Mouse (Mus musculus): ENCODE results near the gene Lsamp. TPM values are rescaled to one million over a fixed set of nuclear protein-coding genes. Genes with fewer than 3 reads are reported as not detected.

The Lsamp gene
- total and polyA plus RNA-seq, 2 experiments from 2014 or later, result 116 to 210 TPM

DNA sequence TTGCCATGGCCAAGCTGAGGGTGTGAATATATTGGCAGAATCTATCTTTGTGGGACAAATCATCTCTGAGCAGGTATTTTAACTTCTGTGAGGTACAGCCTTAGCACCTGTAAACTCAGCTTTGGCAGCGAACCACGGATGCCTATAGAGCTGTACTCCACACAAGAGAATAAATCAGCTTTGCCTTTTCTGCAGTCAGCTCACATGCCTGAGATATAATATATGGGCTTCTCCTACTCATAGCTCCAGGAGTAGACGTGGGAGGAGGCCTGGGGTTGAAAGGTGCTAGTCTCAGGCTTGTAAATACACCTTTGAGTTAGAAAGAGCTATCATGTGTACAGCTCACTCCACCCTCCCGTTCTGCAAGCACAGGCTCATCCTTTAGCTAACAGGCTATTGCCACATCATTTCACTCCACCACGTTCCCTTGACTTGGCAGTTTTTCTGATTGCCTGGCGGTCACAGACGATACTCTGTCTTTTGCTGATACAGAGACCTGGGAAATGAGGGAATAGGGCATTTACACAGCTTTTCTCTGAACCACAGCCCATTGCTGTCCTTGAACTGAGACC, 344.2 kb downstream of the Lsamp start:
- H3K4me1 ChIP-seq (ENCODE audit: insufficient read depth, low read length), result no peaks in the 10 kb centered on the region
- no peaks in the 10 kb centered on the region for H3K27me3 ChIP-seq (ENCODE audit: insufficient read depth, low read length)
- H3K27ac ChIP-seq (ENCODE audit: low read depth, low read length), result no peak overlapping the region
- ATAC-seq (ENCODE audit: low FRiP score), result no peak
- no peak overlapping the region for H3K9ac ChIP-seq (replicated peaks; ENCODE audit: low read length, poor library complexity, severe bottlenecking)
- H3K4me3 ChIP-seq (ENCODE audit: low read depth, low read length), result no peak overlapping the region
- H3K4me2 ChIP-seq (ENCODE audit: low read depth, low read length, poor library complexity, severe bottlenecking), result no peak overlapping the region
- H3K36me3 ChIP-seq (ENCODE audit: insufficient read depth, low read length), result no peaks in the 10 kb centered on the region
- WGBS, result 77% methylated on average over 7 of the region's 7 CpGs
- DNase-seq (ENCODE audit: low spot score), result no peak
- TF ChIP-seq CTCF (IDR thresholded peaks at IDR 0.05), result no peak
- no peaks in the 10 kb centered on the region for H3K9me3 ChIP-seq (ENCODE audit: low read length)

- H3K9me3 ChIP-seq (ENCODE audit: low read length), result no peaks in the 10 kb centered on the region
- no peak overlapping the region for H3K4me3 ChIP-seq (ENCODE audit: low read depth, low read length)
- no peaks in the 10 kb centered on the region for H3K36me3 ChIP-seq (ENCODE audit: insufficient read depth, low read length)
- no peaks in the 10 kb centered on the region for H3K4me1 ChIP-seq (ENCODE audit: insufficient read depth, low read length)
- DNase-seq (ENCODE audit: low spot score) (peak; percentile 34), ATAC-seq (ENCODE audit: low FRiP score) (no peak)
- H3K4me2 ChIP-seq (ENCODE audit: low read depth, low read length, poor library complexity, severe bottlenecking), result no peak overlapping the region
- no peak overlapping the region for H3K27ac ChIP-seq (ENCODE audit: low read depth, low read length)
- H3K27me3 ChIP-seq (ENCODE audit: insufficient read depth, low read length), result no peaks in the 10 kb centered on the region
- 80% methylated on average over 5 of the region's 5 CpGs for WGBS
- TF ChIP-seq CTCF (IDR thresholded peaks at IDR 0.05), result no peak
- no peak overlapping the region for H3K9ac ChIP-seq (replicated peaks; ENCODE audit: low read length, poor library complexity, severe bottlenecking)
These were observed 385.5 kb downstream of the Lsamp start for GRCm38 (mm10) chr16:40369677-40370076.

DNA sequence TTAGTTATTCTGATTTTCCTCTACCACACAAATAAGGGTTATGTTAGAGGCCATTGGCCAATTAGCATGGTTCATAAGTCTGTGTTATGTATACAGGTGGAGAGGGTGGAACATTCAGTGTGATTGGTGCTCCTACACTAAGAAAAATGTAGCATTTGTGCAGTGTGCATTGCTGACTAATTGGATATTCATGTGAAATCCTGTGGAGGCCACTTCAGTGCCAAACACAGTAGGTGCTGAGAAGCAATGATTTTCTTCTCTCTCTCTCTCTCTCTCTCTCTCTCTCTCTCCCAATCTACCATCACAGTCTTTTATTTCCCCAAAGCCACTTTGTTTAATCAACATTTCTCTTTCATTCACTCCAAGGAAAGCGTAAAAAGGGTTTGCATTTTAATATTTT, 387.1 kb downstream of the Lsamp start:
- H3K36me3 ChIP-seq (ENCODE audit: insufficient read depth, low read length), result no peaks in the 10 kb centered on the region
- DNase-seq (ENCODE audit: low spot score) (peak; percentile 31), ATAC-seq (ENCODE audit: low FRiP score) (no peak)
- TF ChIP-seq CTCF (IDR thresholded peaks at IDR 0.05), result no peak
- no peak overlapping the region for H3K9ac ChIP-seq (replicated peaks; ENCODE audit: low read length, poor library complexity, severe bottlenecking)
- H3K27me3 ChIP-seq (ENCODE audit: insufficient read depth, low read length), result no peaks in the 10 kb centered on the region
- no peak overlapping the region for H3K4me3 ChIP-seq (ENCODE audit: low read depth, low read length)
- WGBS, result 84% methylated on average over 1 of the region's 1 CpGs
- H3K27ac ChIP-seq (ENCODE audit: low read depth, low read length), result no peak overlapping the region
- H3K4me2 ChIP-seq (ENCODE audit: low read depth, low read length, poor library complexity, severe bottlenecking), result no peak overlapping the region
- no peaks in the 10 kb centered on the region for H3K4me1 ChIP-seq (ENCODE audit: insufficient read depth, low read length)
- H3K9me3 ChIP-seq (ENCODE audit: low read length), result no peaks in the 10 kb centered on the region

- WGBS, result 87% methylated on average over 4 of the region's 4 CpGs
- ATAC-seq (ENCODE audit: low FRiP score) (no peak), DNase-seq (ENCODE audit: low spot score) (no peak)
- Histone ChIP-seq H3K9me3 (ENCODE audit: low read length) (no peaks in the 10 kb centered on the region), H3K4me3 (ENCODE audit: low read depth, low read length) (no peak overlapping the region), H3K4me2 (ENCODE audit: low read depth, low read length, poor library complexity, severe bottlenecking) (no peak overlapping the region), H3K4me1 (ENCODE audit: insufficient read depth, low read length) (no peaks in the 10 kb centered on the region), H3K9ac (replicated peaks; ENCODE audit: low read length, poor library complexity, severe bottlenecking) (no peak overlapping the region), H3K27me3 (ENCODE audit: insufficient read depth, low read length) (no peaks in the 10 kb centered on the region), H3K36me3 (ENCODE audit: insufficient read depth, low read length) (no peaks in the 10 kb centered on the region), H3K27ac (ENCODE audit: low read depth, low read length) (no peak overlapping the region)
- TF ChIP-seq CTCF (IDR thresholded peaks at IDR 0.05), result no peak
These were observed 391.2 kb downstream of the Lsamp start for GRCm38 (mm10) chr16:40375314-40375713.

GRCm38 (mm10) chr16:40377129-40377799, 393.1 kb downstream of the Lsamp start:
- DNase-seq (ENCODE audit: low spot score) (no peak), ATAC-seq (ENCODE audit: low FRiP score) (no peak)
- H3K4me3 ChIP-seq (ENCODE audit: low read depth, low read length), result no peak overlapping the region
- no peaks in the 10 kb centered on the region for H3K9me3 ChIP-seq (ENCODE audit: low read length)
- no peaks in the 10 kb centered on the region for H3K27me3 ChIP-seq (ENCODE audit: insufficient read depth, low read length)
- no peak overlapping the region for H3K27ac ChIP-seq (ENCODE audit: low read depth, low read length)
- no peak for TF ChIP-seq CTCF (IDR thresholded peaks at IDR 0.05)
- no peak overlapping the region for H3K4me2 ChIP-seq (ENCODE audit: low read depth, low read length, poor library complexity, severe bottlenecking)
- 58% methylated on average over 6 of the region's 6 CpGs for WGBS
- no peak overlapping the region for H3K9ac ChIP-seq (replicated peaks; ENCODE audit: low read length, poor library complexity, severe bottlenecking)
- H3K36me3 ChIP-seq (ENCODE audit: insufficient read depth, low read length), result no peaks in the 10 kb centered on the region
- no peaks in the 10 kb centered on the region for H3K4me1 ChIP-seq (ENCODE audit: insufficient read depth, low read length)

GRCm38 (mm10) chr16:40392106-40392505, 407.9 kb downstream of the Lsamp start:
- H3K9ac ChIP-seq (replicated peaks; ENCODE audit: low read length, poor library complexity, severe bottlenecking), result no peak overlapping the region
- WGBS, result 31% methylated on average over 4 of the region's 4 CpGs

More at GRCm38 (mm10) chr16:40392106-40392505, 407.9 kb downstream of the Lsamp start:
- no peak overlapping the region for H3K4me2 ChIP-seq (ENCODE audit: low read depth, low read length, poor library complexity, severe bottlenecking)
- DNase-seq (ENCODE audit: low spot score), result peak; percentile 30
- no peak for TF ChIP-seq CTCF (IDR thresholded peaks at IDR 0.05)
- no peaks in the 10 kb centered on the region for H3K4me1 ChIP-seq (ENCODE audit: insufficient read depth, low read length)
- no peaks in the 10 kb centered on the region for H3K9me3 ChIP-seq (ENCODE audit: low read length)
- ATAC-seq (ENCODE audit: low FRiP score), result no peak
- no peaks in the 10 kb centered on the region for H3K27me3 ChIP-seq (ENCODE audit: insufficient read depth, low read length)
- H3K27ac ChIP-seq (ENCODE audit: low read depth, low read length), result no peak overlapping the region
- no peaks in the 10 kb centered on the region for H3K36me3 ChIP-seq (ENCODE audit: insufficient read depth, low read length)
- no peak overlapping the region for H3K4me3 ChIP-seq (ENCODE audit: low read depth, low read length)

All from midbrain, postnatal 0 days (tissue).